Mouse (Mus musculus) cerebellum, adult 9-10 months (tissue): ENCODE results near the gene Il4ra.

Source experiments
- DNase-seq: peaks from one replicate; pipeline ENCODE4 v3.0.0; 2022

Il4ra gene

GRCm38 (mm10) chr7:125601280-125601670 lies 49.4 kb downstream of the Il4ra start:
- DNase-seq = no peak

- DNase-seq = no peak
Measured at GRCm38 (mm10) chr7:125601821-125602448, 50.0 kb downstream of the Il4ra start.

- no peak for DNase-seq
Measured at GRCm38 (mm10) chr7:125603185-125603631, 51.3 kb downstream of the Il4ra start, which contains the start of gene Il21r. Gene Il21r (plus strand): TSS chr7:125603429.

GRCm38 (mm10) chr7:125604362-125605319 lies 52.7 kb downstream of the Il4ra start:
- no peak for DNase-seq

- DNase-seq = no peak
Measured at GRCm38 (mm10) chr7:125605725-125606139, 53.8 kb downstream of the Il4ra start.

- DNase-seq = no peak
Measured at GRCm38 (mm10) chr7:125606265-125607164, 54.6 kb downstream of the Il4ra start.

- DNase-seq = no peak
Measured at GRCm38 (mm10) chr7:125607384-125608182, 55.7 kb downstream of the Il4ra start.

GRCm38 (mm10) chr7:125608183-125608688 lies 56.3 kb downstream of the Il4ra start:
- no peak for DNase-seq

GRCm38 (mm10) chr7:125613579-125613978 lies 61.7 kb downstream of the Il4ra start:
- DNase-seq = no peak

GRCm38 (mm10) chr7:125615453-125615852 lies 63.5 kb downstream of the Il4ra start:
- DNase-seq = no peak

- no peak for DNase-seq
Measured at GRCm38 (mm10) chr7:125618016-125618415, 66.1 kb downstream of the Il4ra start.

GRCm38 (mm10) chr7:125620077-125620476 lies 68.2 kb downstream of the Il4ra start:
- DNase-seq = no peak

- DNase-seq = no peak
Measured at GRCm38 (mm10) chr7:125622741-125623685, 71.1 kb downstream of the Il4ra start.

- no peak for DNase-seq
Measured at GRCm38 (mm10) chr7:125625219-125625618, 73.3 kb downstream of the Il4ra start.

- DNase-seq = no peak
Measured at GRCm38 (mm10) chr7:125625829-125626228, 73.9 kb downstream of the Il4ra start.
